Mouse (Mus musculus) MN1 (cell line): ENCODE results near the gene Cadm4.
"Not testable (repeated sequence)": the region's sequence is repeated elsewhere in the genome, so short reads cannot be mapped to it uniquely, and the experiment has no call there.

Source experiments
- DNase-seq: peaks from one replicate; pipeline ENCODE4 v3.0.0-alpha.2; 2016; ENCODE audit warnings: low spot score

Gene Cadm4

GRCm38 (mm10) chr7:24467886-24468285 lies 13.9 kb upstream of the Cadm4 start:
- DNase-seq, result no peak

DNA sequence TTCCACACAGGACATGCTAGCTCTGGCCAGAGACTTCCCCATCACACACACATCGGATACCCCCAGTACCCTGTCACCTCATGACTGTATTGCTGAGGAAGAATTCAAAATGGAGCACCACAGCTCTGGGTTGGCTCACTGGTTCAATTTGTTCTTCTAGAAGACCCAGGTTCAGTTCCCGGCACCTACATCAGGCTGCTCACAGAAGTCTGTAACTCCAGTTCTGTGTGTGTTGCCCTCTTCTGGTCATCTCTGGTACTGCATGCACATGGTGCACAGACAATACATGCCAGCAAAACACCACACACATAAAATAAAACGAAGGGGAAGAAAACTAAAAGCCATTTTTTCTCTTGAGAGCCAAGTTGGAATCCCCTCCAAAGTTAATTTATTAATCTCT lies 12.7 kb upstream of the Cadm4 start:
- DNase-seq, result no peak

DNA sequence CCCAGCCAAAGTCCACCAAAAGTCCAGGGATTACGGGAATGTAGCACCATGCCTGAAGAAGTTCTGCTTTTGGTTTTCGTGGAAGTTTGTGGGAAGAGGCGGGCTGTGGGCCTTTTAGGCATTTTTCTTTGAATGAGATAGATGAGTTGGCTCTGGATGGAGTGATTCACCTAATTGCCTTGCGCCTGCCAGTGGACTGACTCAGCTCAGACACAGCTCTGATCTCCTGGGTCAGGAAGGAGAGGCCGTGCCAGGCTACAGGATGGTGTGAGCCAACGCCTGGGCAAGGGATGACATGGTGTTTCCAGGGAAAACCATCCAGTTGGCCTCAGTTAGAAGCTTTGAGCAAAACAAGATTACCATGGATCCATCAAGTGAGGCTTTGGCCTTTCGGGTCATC lies 11.5 kb upstream of the Cadm4 start:
- DNase-seq, result peak; percentile 87

- DNase-seq, result no peak
Measured at GRCm38 (mm10) chr7:24472442-24472841, 9.4 kb upstream of the Cadm4 start.

GRCm38 (mm10) chr7:24472937-24473336 lies 8.9 kb upstream of the Cadm4 start:
- DNase-seq, result no peak

GRCm38 (mm10) chr7:24473913-24474529 lies 7.8 kb upstream of the Cadm4 start:
- peak; percentile 70 for DNase-seq

DNA sequence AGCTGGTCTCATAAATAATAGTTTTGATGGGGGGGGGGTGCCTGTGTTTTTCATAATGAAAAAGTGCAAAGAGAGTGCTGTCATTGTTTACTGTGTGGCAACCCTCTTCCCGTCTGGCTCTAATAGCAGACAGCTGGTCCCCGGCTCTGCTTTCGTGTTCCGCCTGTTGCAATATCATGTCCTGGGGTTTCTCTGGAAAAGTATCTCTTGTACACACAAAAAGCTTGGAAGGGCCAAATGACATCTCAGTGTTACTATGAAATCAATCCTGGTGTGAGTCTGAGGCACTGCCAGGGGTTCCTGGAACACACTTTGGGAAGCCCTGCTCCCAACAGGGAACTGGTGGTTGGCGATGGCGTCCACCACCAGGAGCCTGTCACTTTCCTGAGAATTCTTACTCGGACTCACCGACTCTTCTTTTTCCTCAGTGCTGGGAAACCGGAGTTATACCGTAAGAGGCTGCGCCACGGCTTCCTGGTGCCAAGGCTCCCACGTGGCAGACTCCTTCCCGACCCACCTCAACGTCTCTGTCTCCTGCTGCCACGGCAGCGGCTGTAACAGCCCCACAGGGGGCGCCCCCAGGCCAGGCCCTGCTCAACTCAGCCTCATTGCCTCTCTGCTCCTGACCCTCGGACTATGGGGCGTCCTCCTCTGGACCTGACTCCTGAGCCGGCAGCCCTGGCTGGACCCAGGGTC lies 6.9 kb upstream of the Cadm4 start:
- no peak for DNase-seq

DNA sequence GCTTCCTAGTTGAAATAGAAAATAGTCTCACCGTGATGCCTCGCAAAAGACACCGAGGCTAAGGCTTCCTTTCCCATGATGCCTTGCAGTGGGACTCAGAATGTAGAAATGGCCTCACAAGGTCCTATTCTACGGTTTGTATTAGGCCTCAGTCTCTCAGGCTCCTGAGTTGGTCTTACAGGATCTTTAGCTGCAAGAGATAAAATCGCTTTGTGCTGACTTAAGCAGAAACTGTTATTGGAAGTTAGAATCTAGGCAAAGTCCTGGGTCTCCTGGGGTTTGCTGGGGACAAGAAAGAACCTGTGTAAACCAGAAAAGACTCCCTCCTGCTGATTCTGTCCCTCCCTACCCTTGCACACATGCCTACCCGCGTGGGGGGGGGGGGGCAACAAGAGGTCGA lies 5.5 kb upstream of the Cadm4 start:
- DNase-seq, result no peak

GRCm38 (mm10) chr7:24476856-24477255 lies 5.0 kb upstream of the Cadm4 start:
- DNase-seq, result no peak

GRCm38 (mm10) chr7:24478911-24479310 lies 2.9 kb upstream of the Cadm4 start:
- DNase-seq, result no peak

- no peak for DNase-seq
Measured at GRCm38 (mm10) chr7:24479685-24480084, 2.1 kb upstream of the Cadm4 start.

- DNase-seq, result peak; percentile 40
Measured at GRCm38 (mm10) chr7:24480121-24480941, 1.5 kb upstream of the Cadm4 start.

DNA sequence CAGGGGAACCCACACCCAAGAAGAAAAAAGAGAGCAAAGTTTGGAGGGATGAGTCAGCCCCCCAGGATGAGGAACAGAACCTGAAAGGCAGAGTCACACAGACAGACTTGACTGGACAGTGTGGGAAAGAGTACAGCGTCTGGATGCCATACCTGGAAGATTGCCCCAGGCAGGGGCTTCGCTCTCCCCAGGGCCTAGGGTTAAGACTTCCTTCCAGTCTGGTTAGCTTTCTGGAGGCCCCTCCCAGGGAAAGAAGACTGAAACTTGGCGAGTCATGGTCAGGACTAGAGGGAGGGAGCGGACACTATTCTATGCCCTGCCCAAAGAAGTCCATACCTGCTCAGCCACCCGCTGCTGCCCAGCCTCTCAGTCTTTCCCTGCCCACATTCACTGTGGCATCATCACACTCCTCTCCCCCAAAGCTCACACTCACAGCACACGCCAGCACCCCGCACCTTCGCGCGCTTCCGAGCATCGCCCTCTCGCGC lies 793 bp upstream of the Cadm4 start:
- DNase-seq, result no peak

DNA sequence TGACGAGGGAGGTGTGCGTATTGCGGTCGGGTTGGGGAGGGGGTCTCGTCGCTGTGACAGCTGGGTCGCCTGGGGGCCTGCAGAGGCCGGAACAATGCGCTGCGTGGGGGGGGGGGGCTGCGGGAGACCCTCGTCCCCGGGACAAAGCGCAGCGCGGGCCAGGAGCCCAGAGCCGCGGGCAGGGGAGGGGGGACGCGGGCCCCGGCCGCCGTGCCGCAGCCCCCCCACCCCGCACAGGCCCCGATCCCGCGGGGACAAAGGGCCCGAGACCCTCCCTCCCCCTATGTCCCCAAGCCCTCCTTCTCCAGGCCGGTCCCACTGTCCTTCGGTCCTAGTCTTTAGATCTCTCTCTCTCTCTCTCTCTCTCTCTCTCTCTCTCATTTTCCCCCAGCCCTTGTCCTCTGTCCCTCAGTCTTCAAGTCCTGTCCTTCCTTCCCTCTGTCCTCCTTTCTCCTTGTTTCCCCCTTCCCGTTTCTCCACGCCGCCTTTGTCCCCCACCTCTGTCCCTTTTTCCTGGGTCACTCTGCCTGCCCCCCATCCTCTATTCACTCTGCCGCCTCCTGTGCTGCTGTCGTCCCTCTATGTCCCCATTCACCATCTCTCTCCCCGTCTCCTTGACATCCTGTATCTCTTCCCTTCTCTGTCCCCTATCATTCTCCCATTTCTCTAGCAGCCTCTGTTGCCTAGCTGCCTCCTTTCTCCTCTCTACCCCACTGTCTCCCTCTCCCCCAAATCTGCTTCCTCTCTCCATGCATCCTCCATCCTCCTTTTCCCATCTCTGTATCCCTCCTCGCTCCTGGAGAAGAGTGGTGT lies 591 bp downstream of the Cadm4 start:
- no peak for DNase-seq

- DNase-seq, result not testable (repeated sequence)
Measured at GRCm38 (mm10) chr7:24483291-24483690, 1.5 kb downstream of the Cadm4 start.

- DNase-seq, result no peak
Measured at GRCm38 (mm10) chr7:24485481-24485880, 3.7 kb downstream of the Cadm4 start.

DNA sequence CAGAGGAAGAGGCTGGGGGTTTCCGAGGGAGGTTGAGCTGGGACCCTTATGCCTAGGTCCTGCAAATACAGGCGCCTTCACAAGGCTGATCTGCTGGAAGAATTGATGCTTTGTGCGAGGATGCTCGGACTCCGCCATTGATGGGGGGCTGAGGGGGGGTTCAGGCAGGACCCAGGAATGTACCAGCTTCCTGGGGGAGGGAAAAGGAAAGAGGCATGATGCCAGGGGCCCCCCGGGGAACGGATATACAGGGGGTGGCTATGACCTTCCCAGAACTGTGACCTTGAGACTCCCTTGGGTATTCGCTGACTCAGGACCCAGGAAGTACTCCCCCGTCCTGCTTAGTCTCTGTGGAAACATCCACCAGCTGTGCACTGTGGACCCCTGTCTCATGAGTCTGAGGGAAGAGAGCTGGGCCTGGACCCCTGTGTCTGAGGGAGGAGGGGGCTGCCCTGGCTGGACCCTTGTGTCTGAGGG lies 4.9 kb downstream of the Cadm4 start:
- DNase-seq, result no peak

- DNase-seq, result no peak
Measured at GRCm38 (mm10) chr7:24487403-24487802, 5.6 kb downstream of the Cadm4 start.

DNA sequence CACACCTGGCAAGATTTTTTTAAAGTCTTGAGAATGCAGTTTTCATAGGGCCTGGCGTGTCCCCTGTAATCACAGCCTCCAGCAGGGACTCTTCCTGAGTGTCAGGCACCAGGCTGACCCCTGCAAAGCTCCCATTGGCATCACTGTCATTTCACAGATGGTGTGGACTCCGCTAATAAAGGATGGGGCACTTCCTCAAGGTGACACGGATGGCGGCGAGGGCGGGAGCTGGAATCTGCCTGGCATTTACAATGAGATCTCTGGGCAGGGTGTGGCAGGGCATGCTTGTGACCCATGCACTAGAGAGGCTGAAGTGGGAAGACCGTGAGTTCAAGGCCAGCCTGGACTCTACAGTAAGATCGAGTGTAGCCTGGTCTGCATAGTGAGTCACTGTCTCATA lies 6.5 kb downstream of the Cadm4 start:
- DNase-seq, result no peak

DNA sequence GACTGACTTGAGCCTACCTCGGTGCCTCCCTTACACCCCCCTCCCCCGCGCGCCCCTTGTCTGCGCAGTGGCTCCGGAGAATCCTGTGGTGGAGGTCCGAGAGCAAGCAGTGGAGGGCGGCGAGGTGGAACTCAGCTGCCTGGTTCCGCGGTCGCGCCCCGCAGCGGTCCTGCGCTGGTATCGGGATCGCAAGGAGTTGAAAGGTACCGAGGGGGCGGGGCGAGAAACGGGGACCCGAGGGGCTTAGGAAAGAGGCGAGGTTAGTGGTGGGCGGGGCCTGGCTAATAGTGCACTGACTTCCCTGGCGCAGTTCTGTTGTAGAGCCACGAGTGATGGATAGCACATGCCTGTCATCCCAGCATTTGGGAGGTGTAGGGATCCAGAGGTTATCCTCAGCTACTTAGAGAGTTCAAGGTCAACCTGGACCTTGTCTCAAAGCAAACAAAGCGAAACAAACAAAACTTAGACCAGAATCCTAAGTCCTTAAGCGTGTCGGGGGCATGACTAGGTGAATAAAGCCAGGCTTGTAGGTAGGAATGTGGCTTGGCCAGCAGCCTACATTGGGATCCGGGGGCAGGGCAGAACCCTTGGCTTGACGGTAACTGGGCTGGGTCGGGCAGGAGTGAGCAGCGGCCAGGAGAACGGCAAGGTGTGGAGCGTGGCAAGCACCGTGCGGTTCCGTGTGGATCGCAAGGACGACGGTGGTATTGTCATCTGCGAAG lies 18.2 kb downstream of the Cadm4 start:
- no peak for DNase-seq

- DNase-seq, result no peak
Measured at GRCm38 (mm10) chr7:24500929-24501328, 19.1 kb downstream of the Cadm4 start.
